ENCODE assay signal across 9 mouse cellular contexts in the genomic region with DNA sequence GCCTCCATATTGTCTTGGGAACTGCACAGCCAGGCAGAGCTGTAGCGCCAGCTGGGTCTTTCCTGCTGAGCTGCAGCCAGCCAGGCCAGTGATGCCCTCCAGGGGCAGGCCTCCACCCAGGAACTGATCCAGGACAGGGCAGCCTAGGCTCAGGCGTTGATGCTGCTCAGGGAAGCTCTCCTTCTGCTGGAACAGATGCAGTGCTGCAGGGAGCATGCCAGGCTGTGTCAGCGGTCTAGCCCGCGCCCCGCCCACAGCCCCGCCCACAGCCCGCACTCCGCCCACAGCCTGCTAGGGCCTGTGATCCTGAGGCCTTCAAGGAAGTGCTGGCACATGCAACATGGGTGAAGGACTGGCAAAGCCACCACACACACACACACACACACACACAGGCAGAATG. TPM values are rescaled to one million over a fixed set of nuclear protein-coding genes. Genes with fewer than 3 reads are reported as not detected.
A peak's percentile ranks its signal among the peaks of the same experiment; 100 is the strongest.
DNase-seq lines count a peak whose midpoint lies in the region; ATAC-seq lines count a peak whose summit lies in the region.
"Had no signal": no experiment of that assay in that cellular context is flagged by ENCODE, and none has a peak within 500 bp of the region (broad histone marks: within the 10 kb centered on the region; RNA-seq: fewer than 3 reads in every experiment).

No protein-coding gene starts in this region.

- DNase-seq in T-cell, adult 2 months (ENCODE audit: low spot score) = peak; percentile 57
- peak; percentile 68 to 77 for DNase-seq in cerebellum, postnatal 36 days
- DNase-seq in frontal cortex, postnatal 36 days (ENCODE audit: low spot score in 2 of 2) = peak; percentile 63 to 65
- DNase-seq in left cerebral cortex, adult 11 months (ENCODE audit: low spot score) = peak; percentile 61
- DNase-seq in lung, postnatal 4 days = peak; percentile 82 to 87
- DNase-seq in retina, postnatal 7 days (ENCODE audit: low read depth, low spot score) = peak; percentile 74
- DNase-seq in urinary bladder, postnatal 10 days (ENCODE audit: low spot score) = peak; percentile 42

- H3K9me3 ChIP-seq in hindbrain, embryonic 13.5 days = no peaks in the 10 kb centered on the region

- ATAC-seq in hindbrain, embryonic 13.5 days (ENCODE audit: low FRiP score) = no peak

- 0 out of 2 replicates have a peak overlapping the region, but pooled peaks have one; percentile 25 for H3K4me2 ChIP-seq in hindbrain, embryonic 13.5 days

- no peak overlapping the region for H3K4me3 ChIP-seq in hindbrain, embryonic 13.5 days

- peaks cover 41% of the 10 kb centered on the region for H3K36me3 ChIP-seq in hindbrain, embryonic 13.5 days

- peak overlapping the region; percentile 59; the same call in 1 of the 2 replicates for H3K9ac ChIP-seq in hindbrain, embryonic 13.5 days

- H3K4me1 ChIP-seq in hindbrain, embryonic 13.5 days (replicated peaks) = peaks cover 21% of the 10 kb centered on the region

- H3K27ac ChIP-seq in hindbrain, embryonic 13.5 days = peak overlapping the region; percentile 81
- H3K27ac ChIP-seq: macrophage had no signal

- no peaks in the 10 kb centered on the region for H3K27me3 ChIP-seq in hindbrain, embryonic 13.5 days

- WGBS in hindbrain, embryonic 13.5 days = 3% methylated on average over 8 of the region's 9 CpGs

RNA-seq across cellular contexts. Expression of a gene that starts 3.9 kb away (rescaled TPM):
- 3.1 and 3.6 TPM in 2 replicates for polyA plus RNA-seq in hindbrain, embryonic 13.5 days (2015; fragmentation: Nextera tagmentation; extraction: Ambion mirVana)

RNA-seq across cellular contexts. Expression of a gene that starts 4.2 kb away (rescaled TPM):
- 38.4 and 42.9 TPM in 2 replicates for polyA plus RNA-seq in hindbrain, embryonic 13.5 days (2015; fragmentation: Nextera tagmentation; extraction: Ambion mirVana)

RNA-seq across cellular contexts. Expression of a gene that starts 51.1 kb away (rescaled TPM):
- 571 and 589 TPM in 2 replicates for polyA plus RNA-seq in hindbrain, embryonic 13.5 days (2015; fragmentation: Nextera tagmentation; extraction: Ambion mirVana)
